In genomic region chr1:75316861-75317240, GRCm38 (mm10) we compare ENCODE assay signal across 9 mouse cellular contexts. TPM values are rescaled to one million over a fixed set of nuclear protein-coding genes. Genes with fewer than 3 reads are reported as not detected.
DNase-seq lines count a peak whose midpoint lies in the region; ATAC-seq and TF ChIP-seq lines count a peak whose summit lies in the region.
"Had no signal": no experiment of that assay in that cellular context is flagged by ENCODE, and none has a peak within 500 bp of the region (broad histone marks: within the 10 kb centered on the region; RNA-seq: fewer than 3 reads in every experiment).

No protein-coding gene starts in this region.

- peak in 1 of 2 experiments; percentile 61; a peak in 2 of 4 replicates for TF ChIP-seq POLR2A in MEL (IDR thresholded peaks at IDR 0.05; ENCODE audit: control insufficient read depth in 1 of 2, insufficient read depth in 1 of 2, low read depth in 1 of 2, low read length in 2 of 2, poor library complexity in 1 of 2)

- ATAC-seq in forebrain, embryonic 12.5 days (ENCODE audit: low FRiP score), result peak; percentile 43
- peak; percentile 28 for ATAC-seq in heart, embryonic 16.5 days (replicated peaks; ENCODE audit: extremely low read depth, insufficient read depth, low FRiP score)
- ATAC-seq in liver, embryonic 15.5 days (ENCODE audit: insufficient read depth), result peak; percentile 16
- peak; percentile 58 for ATAC-seq in neural tube, embryonic 12.5 days (ENCODE audit: low FRiP score, low read depth)

- peak overlapping the region; percentile 73 for H3K9ac ChIP-seq in MEL (ENCODE audit: control insufficient read depth, low read depth, low read length, poor library complexity, severe bottlenecking)
- H3K9ac ChIP-seq in forebrain, embryonic 12.5 days, result peak overlapping the region; percentile 68
- H3K9ac ChIP-seq in heart, embryonic 16.5 days (ENCODE audit: low read length), result peak overlapping the region; percentile 90
- peak overlapping the region; percentile 69 for H3K9ac ChIP-seq in liver, embryonic 15.5 days
- peak overlapping the region; percentile 65 for H3K9ac ChIP-seq in neural tube, embryonic 12.5 days

- peak; percentile 86 for DNase-seq in MEL (ENCODE audit: low read depth, low spot score)
- peak; percentile 79 for DNase-seq in c-Kit-positive CD71-positive TER-119-positive erythroid progenitor cells, embryonic 14.5 days (ENCODE audit: low spot score)
- peak; percentile 93 to 95 for DNase-seq in kidney, postnatal 36 days
- DNase-seq in testis, postnatal 14 days (ENCODE audit: low spot score), result peak; percentile 88

- no peak for TF ChIP-seq EP300 in MEL (IDR thresholded peaks at IDR 0.05; ENCODE audit: low read depth in 1 of 2, low read length in 2 of 2)

- no peaks in the 10 kb centered on the region; a peak in 2 of 4 replicates for H3K36me3 ChIP-seq in MEL (ENCODE audit: control insufficient read depth in 1 of 2, insufficient read depth in 2 of 2, low read length in 2 of 2)
- H3K36me3 ChIP-seq in forebrain, embryonic 12.5 days (replicated peaks), result peaks cover 36% of the 10 kb centered on the region
- peaks cover 21% of the 10 kb centered on the region for H3K36me3 ChIP-seq in heart, embryonic 16.5 days (ENCODE audit: control insufficient read depth, insufficient read depth)
- peaks cover 22% of the 10 kb centered on the region for H3K36me3 ChIP-seq in liver, embryonic 15.5 days (replicated peaks)
- peaks cover 39% of the 10 kb centered on the region for H3K36me3 ChIP-seq in neural tube, embryonic 12.5 days

- TF ChIP-seq CTCF in MEL (IDR thresholded peaks at IDR 0.05 in 2 of 3, conservative IDR thresholded peaks at IDR 0.05 in 1 of 3; ENCODE audit: control insufficient read depth in 1 of 3, insufficient read depth in 1 of 3, low read depth in 2 of 3, low read length in 3 of 3, poor library complexity in 1 of 3, severe bottlenecking in 1 of 3), result no peak

- peak overlapping the region; percentile 78 for H3K4me2 ChIP-seq in forebrain, embryonic 12.5 days
- H3K4me2 ChIP-seq in heart, embryonic 16.5 days (ENCODE audit: low read depth, low read length), result peak overlapping the region; percentile 80
- H3K4me2 ChIP-seq in liver, embryonic 15.5 days, result peak overlapping the region; percentile 93
- peak overlapping the region; percentile 79 for H3K4me2 ChIP-seq in neural tube, embryonic 12.5 days (replicated peaks)

- TF ChIP-seq RAD21 in MEL (IDR thresholded peaks at IDR 0.05; ENCODE audit: low read depth, low read length), result no peak

- no peaks in the 10 kb centered on the region for H3K79me2 ChIP-seq in MEL (ENCODE audit: control insufficient read depth, insufficient read depth, low read length, poor library complexity)

- peak overlapping the region; percentile 80 to 91 for H3K4me3 ChIP-seq in MEL (ENCODE audit: control insufficient read depth in 1 of 2, insufficient read depth in 1 of 2, low read depth in 2 of 2, low read length in 2 of 2)
- peak overlapping the region; percentile 67 for H3K4me3 ChIP-seq in forebrain, embryonic 12.5 days (replicated peaks)
- peak overlapping the region; percentile 86 for H3K4me3 ChIP-seq in heart, embryonic 16.5 days (ENCODE audit: low read length)
- H3K4me3 ChIP-seq in liver, embryonic 15.5 days (replicated peaks), result peak overlapping the region; percentile 80
- peak overlapping the region; percentile 70 for H3K4me3 ChIP-seq in neural tube, embryonic 12.5 days

- 1% methylated on average over 20 of the region's 20 CpGs for WGBS in forebrain, embryonic 12.5 days
- WGBS in heart, embryonic 16.5 days, result under 1% methylated on average over 20 of the region's 20 CpGs
- 0% methylated on average over 20 of the region's 20 CpGs for WGBS in liver, embryonic 15.5 days (ENCODE audit: insufficient replicate concordance)
- WGBS in neural tube, embryonic 12.5 days, result under 1% methylated on average over 20 of the region's 20 CpGs

- H3K9me3 ChIP-seq in MEL (replicated peaks; ENCODE audit: insufficient read depth, low read length), result no peaks in the 10 kb centered on the region
- no peaks in the 10 kb centered on the region for H3K9me3 ChIP-seq in forebrain, embryonic 12.5 days
- no peaks in the 10 kb centered on the region for H3K9me3 ChIP-seq in heart, embryonic 16.5 days (replicated peaks; ENCODE audit: control insufficient read depth, low read length)
- no peaks in the 10 kb centered on the region for H3K9me3 ChIP-seq in liver, embryonic 15.5 days (replicated peaks)
- H3K9me3 ChIP-seq in neural tube, embryonic 12.5 days, result no peaks in the 10 kb centered on the region

- peak overlapping the region; percentile 52 for H3K27ac ChIP-seq in MEL (ENCODE audit: control insufficient read depth, low read depth, low read length)
- peak overlapping the region; percentile 89 for H3K27ac ChIP-seq in forebrain, embryonic 12.5 days
- H3K27ac ChIP-seq in heart, embryonic 16.5 days (ENCODE audit: low read length), result peak overlapping the region; percentile 96
- peak overlapping the region; percentile 95 for H3K27ac ChIP-seq in liver, embryonic 15.5 days (replicated peaks)
- H3K27ac ChIP-seq in neural tube, embryonic 12.5 days, result peak overlapping the region; percentile 68

- peaks cover 3 to 4% of the 10 kb centered on the region in 2 experiments; a peak in 2 of 4 replicates for H3K4me1 ChIP-seq in MEL (ENCODE audit: control insufficient read depth in 1 of 2, insufficient read depth in 2 of 2, low read length in 2 of 2)
- H3K4me1 ChIP-seq in forebrain, embryonic 12.5 days, result peaks cover 9% of the 10 kb centered on the region
- peaks cover 8% of the 10 kb centered on the region for H3K4me1 ChIP-seq in heart, embryonic 16.5 days (ENCODE audit: control insufficient read depth, insufficient read depth, low read length)
- H3K4me1 ChIP-seq in liver, embryonic 15.5 days (replicated peaks), result peaks cover 48% of the 10 kb centered on the region
- peaks cover 9% of the 10 kb centered on the region for H3K4me1 ChIP-seq in neural tube, embryonic 12.5 days

- no peaks in the 10 kb centered on the region for H3K27me3 ChIP-seq in MEL (ENCODE audit: control insufficient read depth in 1 of 2, insufficient read depth in 2 of 2, low read length in 2 of 2)
- no peaks in the 10 kb centered on the region for H3K27me3 ChIP-seq in forebrain, embryonic 12.5 days
- H3K27me3 ChIP-seq in heart, embryonic 16.5 days (ENCODE audit: control insufficient read depth, insufficient read depth, low read length), result no peaks in the 10 kb centered on the region
- no peaks in the 10 kb centered on the region for H3K27me3 ChIP-seq in liver, embryonic 15.5 days
- no peaks in the 10 kb centered on the region for H3K27me3 ChIP-seq in neural tube, embryonic 12.5 days (replicated peaks)

TF ChIP-seq in MEL, 35 proteins besides CTCF, POLR2A, EP300 and RAD21 (continues in another document):
- TF ChIP-seq NELFE (IDR thresholded peaks at IDR 0.05; ENCODE audit: low read depth, low read length) (peak; percentile 56; the same call in 1 of the 2 replicates), MYB (IDR thresholded peaks at IDR 0.05; ENCODE audit: low read depth, low read length) (no peak), POLR2AphosphoS2 (IDR thresholded peaks at IDR 0.05; ENCODE audit: low read length) (no peak)

RNA-seq across cellular contexts. Expression of gene Dnpep, which starts 0.9 kb away (rescaled TPM):
- total RNA-seq in MEL (2012; rRNA removed), result 34.7 and 35.9 TPM in 2 replicates
- 10 to 100 TPM in 1 of 2 experiments, not detected in 1; 59.3 TPM for polyA plus RNA-seq in MEL (2012; ENCODE audit: insufficient read depth in 1 of 2, insufficient read length in 2 of 2, low read depth in 1 of 2, low replicate concordance in 2 of 2, missing spikeins in 1 of 2)
- polyA plus RNA-seq in forebrain, embryonic 12.5 days (2016; fragmentation: Nextera tagmentation; extraction: Ambion mirVana), result 137 and 140 TPM in 2 replicates
- 129 and 131 TPM in 2 replicates for polyA plus RNA-seq in heart, embryonic 16.5 days (2015; fragmentation: Nextera tagmentation; extraction: Ambion mirVana)
- 52.1 and 57.4 TPM in 2 replicates for polyA plus RNA-seq in liver, embryonic 15.5 days (2015; fragmentation: Nextera tagmentation; extraction: Ambion mirVana)
- 193 and 201 TPM in 2 replicates for polyA plus RNA-seq in neural tube, embryonic 12.5 days (2016; fragmentation: Nextera tagmentation; extraction: Ambion mirVana)

RNA-seq across cellular contexts. Expression of gene Resp18, which starts 38.6 kb away (rescaled TPM):
- not detected in 2 replicates for total RNA-seq in MEL (2012; rRNA removed)
- polyA plus RNA-seq in MEL (2012; ENCODE audit: insufficient read depth in 1 of 2, insufficient read length in 2 of 2, low read depth in 1 of 2, low replicate concordance in 2 of 2, missing spikeins in 1 of 2), result not detected
- 29.2 and 32.8 TPM in 2 replicates for polyA plus RNA-seq in forebrain, embryonic 12.5 days (2016; fragmentation: Nextera tagmentation; extraction: Ambion mirVana)
- polyA plus RNA-seq in heart, embryonic 16.5 days (2015; fragmentation: Nextera tagmentation; extraction: Ambion mirVana), result 0.76 TPM in 1 of 2 replicates, not detected in the other
- not detected in 2 replicates for polyA plus RNA-seq in liver, embryonic 15.5 days (2015; fragmentation: Nextera tagmentation; extraction: Ambion mirVana)
- 61.9 and 69.5 TPM in 2 replicates for polyA plus RNA-seq in neural tube, embryonic 12.5 days (2016; fragmentation: Nextera tagmentation; extraction: Ambion mirVana)
- total RNA-seq: hematopoietic stem cell, adult 5-6 weeks had no signal

RNA-seq across cellular contexts. Expression of gene Des, which starts 43.3 kb away (rescaled TPM):
- total RNA-seq in MEL (2012; rRNA removed), result 4.6 and 7.2 TPM in 2 replicates
- polyA plus RNA-seq in MEL (2012; ENCODE audit: insufficient read depth in 1 of 2, insufficient read length in 2 of 2, low read depth in 1 of 2, low replicate concordance in 2 of 2, missing spikeins in 1 of 2), result 1 to 10 TPM in 1 of 2 experiments, not detected in 1; 7.0 TPM
- polyA plus RNA-seq in forebrain, embryonic 12.5 days (2016; fragmentation: Nextera tagmentation; extraction: Ambion mirVana), result 0.74 and 0.78 TPM in 2 replicates
- 469 and 480 TPM in 2 replicates for polyA plus RNA-seq in heart, embryonic 16.5 days (2015; fragmentation: Nextera tagmentation; extraction: Ambion mirVana)
- 10.3 and 12.8 TPM in 2 replicates for polyA plus RNA-seq in liver, embryonic 15.5 days (2015; fragmentation: Nextera tagmentation; extraction: Ambion mirVana)
- 9.3 and 12.7 TPM in 2 replicates for polyA plus RNA-seq in neural tube, embryonic 12.5 days (2016; fragmentation: Nextera tagmentation; extraction: Ambion mirVana)
- total RNA-seq: hematopoietic stem cell, adult 5-6 weeks had no signal

RNA-seq across cellular contexts. Expression of gene Ptprn, which starts 52.5 kb away (rescaled TPM):
- total RNA-seq in MEL (2012; rRNA removed), result not detected in 2 replicates
- polyA plus RNA-seq in MEL (2012; ENCODE audit: insufficient read depth in 1 of 2, insufficient read length in 2 of 2, low read depth in 1 of 2, low replicate concordance in 2 of 2, missing spikeins in 1 of 2), result under 1 TPM in 1 of 2 experiments, not detected in 1; 0.13 TPM
- 6.8 and 7.5 TPM in 2 replicates for polyA plus RNA-seq in forebrain, embryonic 12.5 days (2016; fragmentation: Nextera tagmentation; extraction: Ambion mirVana)
- 0.44 and 0.62 TPM in 2 replicates for polyA plus RNA-seq in heart, embryonic 16.5 days (2015; fragmentation: Nextera tagmentation; extraction: Ambion mirVana)
- 0.05 and 0.13 TPM in 2 replicates for polyA plus RNA-seq in liver, embryonic 15.5 days (2015; fragmentation: Nextera tagmentation; extraction: Ambion mirVana)
- polyA plus RNA-seq in neural tube, embryonic 12.5 days (2016; fragmentation: Nextera tagmentation; extraction: Ambion mirVana), result 13.8 and 15.0 TPM in 2 replicates
- total RNA-seq: hematopoietic stem cell, adult 5-6 weeks had no signal

RNA-seq across cellular contexts. Expression of gene Speg, which starts 58.2 kb away (rescaled TPM):
- total RNA-seq in MEL (2012; rRNA removed), result 1.7 and 1.8 TPM in 2 replicates
- 1 to 10 TPM in 1 of 2 experiments, not detected in 1; 9.5 TPM for polyA plus RNA-seq in MEL (2012; ENCODE audit: insufficient read depth in 1 of 2, insufficient read length in 2 of 2, low read depth in 1 of 2, low replicate concordance in 2 of 2, missing spikeins in 1 of 2)
- polyA plus RNA-seq in forebrain, embryonic 12.5 days (2016; fragmentation: Nextera tagmentation; extraction: Ambion mirVana), result 10.0 and 11.3 TPM in 2 replicates
- polyA plus RNA-seq in heart, embryonic 16.5 days (2015; fragmentation: Nextera tagmentation; extraction: Ambion mirVana), result 41.1 and 46.4 TPM in 2 replicates
- polyA plus RNA-seq in liver, embryonic 15.5 days (2015; fragmentation: Nextera tagmentation; extraction: Ambion mirVana), result 8.7 and 9.4 TPM in 2 replicates
- 15.8 and 17.1 TPM in 2 replicates for polyA plus RNA-seq in neural tube, embryonic 12.5 days (2016; fragmentation: Nextera tagmentation; extraction: Ambion mirVana)

Comparison
In these comparisons a context has a peak if more than half of its experiments do, and no peak if none do; other contexts are left out.
1. Peak in every context shown above with its lines: DNase-seq, ATAC-seq, H3K4me3 ChIP-seq and H3K27ac ChIP-seq.
2. RNA of gene Resp18, which starts 38.6 kb away (polyA plus RNA-seq): 61.9 to 69.5 TPM in neural tube, embryonic 12.5 days and 29.2 to 32.8 TPM in forebrain, embryonic 12.5 days; 0.76 TPM in heart, embryonic 16.5 days, not detected in MEL and not detected in liver, embryonic 15.5 days; every median in the first group is over 10 times any median in the second.
3. RNA of gene Des, which starts 43.3 kb away (polyA plus RNA-seq): 469 to 480 TPM in heart, embryonic 16.5 days; 10.3 to 12.8 TPM in liver, embryonic 15.5 days, 9.3 to 12.7 TPM in neural tube, embryonic 12.5 days, 7.0 TPM in MEL and 0.74 to 0.78 TPM in forebrain, embryonic 12.5 days; every median in the first group is over 10 times any median in the second.